Mouse (Mus musculus) heart, adult 2 months (tissue): ENCODE measurements around the gene Rbm24. TPM values are rescaled to one million over a fixed set of nuclear protein-coding genes. Genes with fewer than 3 reads are reported as not detected.
A peak's percentile ranks its signal among the peaks of the same experiment; 100 is the strongest.

Experiments
- DNase-seq, 2 experiments: peaks; one replicate each; pipeline ENCODE4 v3.0.0; 2021
- H3K27ac ChIP-seq: fragments of 200-600 bp; 2 replicates; pipeline ENCODE4 v1.8.1; 2022
- H3K27me3 ChIP-seq: fragments of 200-500 bp; 2 replicates; pipeline ENCODE4 v1.6.1; 2012; ENCODE audit warnings: mild to moderate bottlenecking, low read length, inconsistent platforms, mixed read lengths; ENCODE audit not compliant: control insufficient read depth, insufficient read depth
- H3K36me3 ChIP-seq: fragments of 200-500 bp; 2 replicates; pipeline ENCODE4 v1.6.1; 2012; ENCODE audit warnings: low read length, inconsistent platforms; ENCODE audit not compliant: control insufficient read depth, insufficient read depth
- H3K4me1 ChIP-seq: fragments of 200-500 bp; 2 replicates; pipeline ENCODE4 v1.6.1; 2011; ENCODE audit warnings: low read length; ENCODE audit not compliant: control insufficient read depth, insufficient read depth
- H3K4me3 ChIP-seq: fragments of 200-600 bp; 2 replicates; pipeline ENCODE4 v1.8.1; 2022
- H3K79me2 ChIP-seq: fragments of 200-500 bp; replicated peaks from 2 replicates; pipeline ENCODE4 v1.6.1; 2012; ENCODE audit warnings: mild to moderate bottlenecking, inconsistent platforms, low read length, moderate library complexity, mixed read lengths; ENCODE audit not compliant: control insufficient read depth, insufficient read depth
- H3K9ac ChIP-seq: fragments of 200-500 bp; 2 replicates; pipeline ENCODE4 v1.6.1; 2012; ENCODE audit warnings: low read depth, mild to moderate bottlenecking, control low read depth, inconsistent platforms, low read length, mixed read lengths
- CTCF ChIP-seq: fragments of 200-600 bp; IDR thresholded peaks from 2 replicates; pipeline ENCODE4 v1.8.1; 2022; ENCODE audit warnings: antibody characterized with exemption, mild to moderate bottlenecking, moderate library complexity
- EP300 ChIP-seq: fragments of 200-500 bp; IDR thresholded peaks from 2 replicates; pipeline ENCODE4 v1.6.1; 2011; ENCODE audit warnings: low read depth, low read length, control low read depth; ENCODE audit not compliant: insufficient read depth
- POLR2A ChIP-seq: fragments of 200-500 bp; IDR thresholded peaks from 2 replicates; pipeline ENCODE4 v1.6.1; 2011; ENCODE audit warnings: mild to moderate bottlenecking, low read depth, low read length, control low read depth; ENCODE audit not compliant: insufficient read depth
- WGBS: fragments of 180-500 bp; shearing (Covaris S2); methylation state at CpG from one replicate; pipeline ENCODE4 v1.1.7; 2018; 5-methylcytosine and 5-hydroxymethylcytosine counted together
- intact Hi-C: fragments of 180-260 bp; cut with DNase I; formaldehyde crosslinking; loops from one replicate; pipeline ENCODE4 v1.15.1; 2025
- long read RNA-seq: library from polyadenylated mRNA; stranded (forward); transcript quantifications from one replicate; pipeline ENCODE4 v2.0.0, GENCODE M21; 2021
- polyA plus RNA-seq: library from polyadenylated mRNA; depleted of rRNA; stranded (reverse); fragments of >200 nt; gene quantifications from 2 replicates; pipeline ENCODE4 v1.2.3, GENCODE M21; 2012; rRNA removed
- total RNA-seq, 2 experiments: library from RNA; stranded (reverse); gene quantifications; 2 replicates each; pipeline ENCODE4 v1.2.3; 2021

Rbm24 gene
- total RNA-seq (100 to 1,000 TPM; 176 to 182 TPM), polyA plus RNA-seq (225 and 252 TPM in 2 replicates)
- long read RNA-seq, transcript Rbm24-201 (4 exons, 3,086 nt), result major isoform, 165 of 221 reads
- long read RNA-seq, partial matches to known transcripts, result 1 of 221 reads
- long read RNA-seq, other reads (novel, unspliced or antisense), result 50 of 221 reads

- Histone ChIP-seq H3K79me2 (no peaks in the 10 kb centered on the region), H3K36me3 (peaks cover 3% of the 10 kb centered on the region), H3K4me3 (peak within 1 kb of the TSS; percentile 57), H3K9ac (peak within 1 kb of the TSS; percentile 97), H3K27me3 (no peaks in the 10 kb centered on the region), H3K4me1 (no peaks in the 10 kb centered on the region), H3K27ac (peak within 1 kb of the TSS; percentile 92)
- under 1% methylated on average over 39 of the region's 41 CpGs for WGBS
- intact Hi-C loops, result no loop called here
- TF ChIP-seq CTCF (peak; percentile 15; the same call in 1 of the 2 replicates), POLR2A (peak; percentile 84; the same call in 1 of the 2 replicates), EP300 (no peak)
- peak; percentile 77 to 82 for DNase-seq
Measured at GRCm38 (mm10) chr13:46418141-46418601, at the start of gene Rbm24. Rbm24 (plus strand) TSS chr13:46418434.

DNA sequence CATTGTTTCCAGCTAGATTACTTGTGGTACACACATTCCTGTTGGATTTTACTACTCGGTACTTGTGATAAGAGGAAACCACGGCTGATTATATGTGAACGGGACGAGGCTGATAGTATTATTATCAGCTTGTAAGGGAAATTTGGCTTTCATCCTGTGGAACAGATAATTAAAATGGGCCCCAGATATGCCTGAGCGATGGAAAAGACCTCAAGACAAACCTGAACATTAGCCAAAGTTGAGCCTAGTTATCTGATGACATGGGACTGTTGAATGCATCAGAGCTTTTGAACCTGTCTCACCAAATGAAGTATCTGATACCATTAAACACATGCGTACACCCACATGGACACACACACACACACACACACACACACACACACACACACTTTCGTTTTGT, 45.4 kb upstream of the Rbm24 start:
- no peak overlapping the region for H3K27ac ChIP-seq
- no peaks in the 10 kb centered on the region for H3K4me1 ChIP-seq
- TF ChIP-seq CTCF (no peak), POLR2A (no peak), EP300 (no peak)

DNA sequence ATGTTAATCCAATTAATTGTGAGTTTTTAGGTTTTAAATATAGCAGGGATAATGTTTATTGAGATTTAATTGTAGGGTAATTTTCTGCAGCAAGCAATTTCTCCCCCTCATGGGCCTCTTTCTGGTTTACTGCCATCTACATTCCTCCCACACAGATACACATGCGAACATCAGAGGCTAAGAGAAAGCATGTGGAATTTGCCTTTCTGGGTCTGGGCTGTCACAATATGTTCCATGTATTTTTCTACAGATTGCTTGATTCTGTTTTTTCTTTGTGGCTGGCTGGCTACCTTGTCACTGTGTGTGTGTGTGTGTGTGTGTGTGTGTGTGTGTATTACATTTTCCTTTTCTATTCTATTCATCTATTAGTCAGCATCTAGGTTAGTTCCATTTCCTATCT, 42.9 kb upstream of the Rbm24 start:
- Histone ChIP-seq H3K79me2 (no peaks in the 10 kb centered on the region), H3K36me3 (no peaks in the 10 kb centered on the region), H3K4me1 (no peaks in the 10 kb centered on the region), H3K4me3 (no peak overlapping the region), H3K27ac (no peak overlapping the region), H3K9ac (no peak overlapping the region), H3K27me3 (no peaks in the 10 kb centered on the region)
- WGBS, result 52% methylated on average over 1 of the region's 1 CpGs
- TF ChIP-seq CTCF (no peak), EP300 (no peak), POLR2A (no peak)
- intact Hi-C loops, result no loop called here
- DNase-seq, result no peak

More for the DNA sequence above, 45.4 kb upstream of the Rbm24 start:
- 24% methylated on average over 7 of the region's 7 CpGs for WGBS
- Histone ChIP-seq H3K36me3 (no peaks in the 10 kb centered on the region), H3K27me3 (no peaks in the 10 kb centered on the region), H3K4me3 (no peak overlapping the region), H3K9ac (no peak overlapping the region), H3K79me2 (no peaks in the 10 kb centered on the region)
- DNase-seq, result no peak
- intact Hi-C loops, result no loop called here

DNA sequence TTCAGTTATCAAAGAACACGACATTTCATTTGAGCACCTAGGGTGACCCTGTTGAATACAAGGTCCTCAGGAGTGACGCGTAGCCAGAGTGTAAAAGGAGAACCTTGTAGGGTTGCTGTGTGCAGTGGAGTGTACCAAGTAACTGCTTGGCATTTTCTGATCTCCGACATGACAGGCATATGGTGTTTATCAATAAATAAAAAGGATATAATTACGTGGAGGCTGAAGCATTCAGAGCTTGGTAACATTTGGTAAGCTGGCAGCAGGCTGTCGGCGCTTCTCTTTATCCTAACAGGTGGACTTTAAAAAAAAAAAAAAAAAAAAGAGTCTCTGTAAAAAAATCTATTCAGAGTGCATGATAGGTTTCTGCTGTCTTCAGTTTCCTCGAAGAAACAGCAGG, 30.8 kb upstream of the Rbm24 start:
- Histone ChIP-seq H3K4me1 (no peaks in the 10 kb centered on the region), H3K9ac (no peak overlapping the region), H3K27me3 (no peaks in the 10 kb centered on the region), H3K4me3 (no peak overlapping the region), H3K79me2 (no peaks in the 10 kb centered on the region), H3K27ac (no peak overlapping the region), H3K36me3 (no peaks in the 10 kb centered on the region)
- no peak for DNase-seq
- no peak for TF ChIP-seq EP300
- TF ChIP-seq POLR2A, result no peak
- TF ChIP-seq CTCF, result no peak
- intact Hi-C loops, result no loop called here
- 87% methylated on average over 8 of the region's 8 CpGs for WGBS

- H3K36me3 ChIP-seq, result no peaks in the 10 kb centered on the region
- H3K27ac ChIP-seq, result no peak overlapping the region
- no peak for DNase-seq
- no peak overlapping the region for H3K9ac ChIP-seq
- TF ChIP-seq CTCF (no peak), EP300 (no peak), POLR2A (no peak)
- H3K4me1 ChIP-seq, result 0 out of 2 replicates have a peak, but pooled peaks cover 1% of the 10 kb centered on the region
- intact Hi-C loops, result no loop called here
- H3K27me3 ChIP-seq, result no peaks in the 10 kb centered on the region
- no peaks in the 10 kb centered on the region for H3K79me2 ChIP-seq
- no peak overlapping the region for H3K4me3 ChIP-seq
- WGBS, result 65% methylated on average over 1 of the region's 1 CpGs
Measured at GRCm38 (mm10) chr13:46391654-46392053, 26.6 kb upstream of the Rbm24 start.

- H3K79me2 ChIP-seq, result no peaks in the 10 kb centered on the region
- WGBS, result 74% methylated on average over 4 of the region's 4 CpGs
- H3K9ac ChIP-seq, result no peak overlapping the region
- no peaks in the 10 kb centered on the region for H3K36me3 ChIP-seq
- H3K27me3 ChIP-seq, result no peaks in the 10 kb centered on the region
- no peak for DNase-seq
- H3K4me3 ChIP-seq, result no peak overlapping the region
- TF ChIP-seq EP300 (no peak), POLR2A (no peak), CTCF (no peak)
- intact Hi-C loops, result no loop called here
- H3K27ac ChIP-seq, result no peak overlapping the region
- H3K4me1 ChIP-seq, result 0 out of 2 replicates have a peak, but pooled peaks cover 1% of the 10 kb centered on the region
Measured at GRCm38 (mm10) chr13:46392893-46393292, 25.3 kb upstream of the Rbm24 start.
